In genomic region chr8:85362211-85362610, GRCm38 (mm10) we compare ENCODE assay signal across 18 mouse cellular contexts.
"Had no signal": no experiment of that assay in that cellular context is flagged by ENCODE, and none has a peak within 500 bp of the region (broad histone marks: within the 10 kb centered on the region; RNA-seq: fewer than 3 reads in every experiment).

No protein-coding gene starts in this region.

- H3K4me1 ChIP-seq: midbrain, embryonic 15.5 days; neural tube, embryonic 12.5 days had no signal

- H3K9ac ChIP-seq: limb, embryonic 12.5 days; liver, embryonic 14.5 days; lung, embryonic 15.5 days; midbrain, embryonic 15.5 days; neural tube, embryonic 12.5 days had no signal

- H3K36me3 ChIP-seq: limb, embryonic 12.5 days; lung, embryonic 15.5 days; midbrain, embryonic 15.5 days; neural tube, embryonic 12.5 days had no signal

- ATAC-seq: midbrain, embryonic 15.5 days had no signal

- H3K9me3 ChIP-seq: limb, embryonic 12.5 days; lung, embryonic 15.5 days; megakaryocyte, embryonic 14.5 days; midbrain, embryonic 15.5 days; neural tube, embryonic 12.5 days had no signal

- H3K4me3 ChIP-seq: limb, embryonic 12.5 days; lung, embryonic 15.5 days; megakaryocyte, embryonic 14.5 days; midbrain, embryonic 15.5 days; neural tube, embryonic 12.5 days had no signal

- H3K27ac ChIP-seq: kidney, postnatal 0 days; limb, embryonic 12.5 days; liver, embryonic 14.5 days; lung, embryonic 15.5 days; macrophage; midbrain, embryonic 15.5 days; neural tube, embryonic 12.5 days had no signal

- H3K27me3 ChIP-seq: limb, embryonic 12.5 days; lung, embryonic 15.5 days; midbrain, embryonic 15.5 days; neural tube, embryonic 12.5 days had no signal

- H3K4me2 ChIP-seq: limb, embryonic 12.5 days; lung, embryonic 15.5 days; midbrain, embryonic 11.5 days; midbrain, embryonic 15.5 days; neural tube, embryonic 12.5 days had no signal

- DNase-seq: kidney, adult 9 months; kidney, postnatal 36 days; layer of hippocampus, adult 9-11 months; liver; lung, postnatal 14 days; right cerebral cortex, postnatal 4 days; spleen, adult 18-20 months; thymus, adult 2 months; thymus, postnatal 25 days had no signal
